Mouse (Mus musculus): ENCODE measurements at regions not wholly inside any gene's neighbourhood (a gene's known extent, or its start where the extent isn't known, plus 50 kb on each side); places are given as distances from the start of the nearest gene placed in this dataset.

DNA sequence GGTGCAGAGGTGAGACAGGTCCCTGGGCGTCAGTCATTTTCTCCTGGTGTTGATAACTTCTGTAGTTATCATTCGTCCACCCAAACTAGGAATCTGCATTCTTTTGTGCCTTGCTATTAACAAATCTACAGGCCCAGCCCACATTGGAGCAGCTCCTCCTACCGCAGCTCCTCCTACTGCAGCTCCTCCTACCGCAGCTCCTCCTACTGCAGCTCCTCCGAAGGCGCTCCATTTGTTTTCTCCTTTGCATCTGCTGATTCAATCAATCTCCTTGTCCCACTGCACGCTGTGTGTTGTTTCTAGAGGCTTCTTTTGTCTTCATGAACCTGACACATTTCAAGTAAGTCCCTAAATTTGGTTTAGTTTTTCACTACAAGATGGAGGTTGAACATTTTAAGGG, 248.2 kb upstream of the Arglu1 start:
- no peak overlapping the region for H3K4me3 ChIP-seq (replicated peaks; ENCODE audit: low read depth, low read length)
- no peak overlapping the region for H3K9ac ChIP-seq (replicated peaks; ENCODE audit: low read length)
- DNase-seq = no peak
- H3K9me3 ChIP-seq (ENCODE audit: control insufficient read depth, low read length) = no peaks in the 10 kb centered on the region
- no peaks in the 10 kb centered on the region for H3K36me3 ChIP-seq (ENCODE audit: control insufficient read depth, insufficient read depth, low read length)
- no peaks in the 10 kb centered on the region for H3K27me3 ChIP-seq (ENCODE audit: control insufficient read depth, insufficient read depth, low read length)
- ATAC-seq (ENCODE audit: low FRiP score, low TSS enrichment) = no peak
- no peak overlapping the region for H3K4me2 ChIP-seq (ENCODE audit: low read length)
- 86% methylated on average over 7 of the region's 7 CpGs for WGBS
- no peaks in the 10 kb centered on the region for H3K4me1 ChIP-seq (ENCODE audit: control insufficient read depth, insufficient read depth, low read length)
- H3K27ac ChIP-seq (replicated peaks; ENCODE audit: low read depth, low read length) = no peak overlapping the region

- ATAC-seq (ENCODE audit: low FRiP score, low TSS enrichment) (no peak), DNase-seq (no peak)
- 0 out of 2 replicates have a peak, but pooled peaks cover 5% of the 10 kb centered on the region for H3K4me1 ChIP-seq (ENCODE audit: control insufficient read depth, insufficient read depth, low read length)
- no peak overlapping the region for H3K4me3 ChIP-seq (replicated peaks; ENCODE audit: low read depth, low read length)
- no peak overlapping the region for H3K27ac ChIP-seq (replicated peaks; ENCODE audit: low read depth, low read length)
- no peak overlapping the region for H3K9ac ChIP-seq (replicated peaks; ENCODE audit: low read length)
- H3K27me3 ChIP-seq (ENCODE audit: control insufficient read depth, insufficient read depth, low read length) = no peaks in the 10 kb centered on the region
- H3K4me2 ChIP-seq (ENCODE audit: low read length) = no peak overlapping the region
- no peaks in the 10 kb centered on the region for H3K36me3 ChIP-seq (ENCODE audit: control insufficient read depth, insufficient read depth, low read length)
- WGBS = 69% methylated on average over 3 of the region's 3 CpGs
- no peaks in the 10 kb centered on the region for H3K9me3 ChIP-seq (ENCODE audit: control insufficient read depth, low read length)
Measured at GRCm38 (mm10) chr8:8932466-8932865, 242.1 kb upstream of the Arglu1 start.

DNA sequence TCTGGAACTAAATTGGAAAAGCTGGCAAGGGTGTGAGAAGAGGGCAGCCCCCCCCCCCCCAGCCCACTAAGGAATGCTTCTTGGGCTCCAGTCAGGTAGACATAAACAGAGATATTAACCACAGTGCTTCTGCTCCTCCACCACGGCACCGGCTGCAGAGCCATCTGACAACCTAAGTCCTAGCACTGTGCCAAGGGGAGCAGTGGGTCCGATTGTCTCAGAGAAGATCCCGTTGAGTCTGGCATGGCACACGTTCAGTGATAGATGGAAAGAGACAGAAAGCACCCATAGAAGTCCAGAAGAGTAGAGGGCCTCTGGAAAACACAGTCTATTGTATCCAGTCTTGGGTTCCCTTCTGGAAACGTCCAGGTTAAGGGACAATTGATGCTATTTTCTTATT, 241.4 kb upstream of the Arglu1 start:
- no peak overlapping the region for H3K4me2 ChIP-seq (ENCODE audit: low read length)
- DNase-seq = no peak
- H3K36me3 ChIP-seq (ENCODE audit: control insufficient read depth, insufficient read depth, low read length) = no peaks in the 10 kb centered on the region
- no peak overlapping the region for H3K27ac ChIP-seq (replicated peaks; ENCODE audit: low read depth, low read length)
- H3K4me3 ChIP-seq (replicated peaks; ENCODE audit: low read depth, low read length) = no peak overlapping the region
- H3K4me1 ChIP-seq (ENCODE audit: control insufficient read depth, insufficient read depth, low read length) = 0 out of 2 replicates have a peak, but pooled peaks cover 5% of the 10 kb centered on the region
- H3K9ac ChIP-seq (replicated peaks; ENCODE audit: low read length) = no peak overlapping the region
- no peaks in the 10 kb centered on the region for H3K9me3 ChIP-seq (ENCODE audit: control insufficient read depth, low read length)
- no peaks in the 10 kb centered on the region for H3K27me3 ChIP-seq (ENCODE audit: control insufficient read depth, insufficient read depth, low read length)
- WGBS = 80% methylated on average over 6 of the region's 6 CpGs
- ATAC-seq (ENCODE audit: low FRiP score, low TSS enrichment) = no peak

DNA sequence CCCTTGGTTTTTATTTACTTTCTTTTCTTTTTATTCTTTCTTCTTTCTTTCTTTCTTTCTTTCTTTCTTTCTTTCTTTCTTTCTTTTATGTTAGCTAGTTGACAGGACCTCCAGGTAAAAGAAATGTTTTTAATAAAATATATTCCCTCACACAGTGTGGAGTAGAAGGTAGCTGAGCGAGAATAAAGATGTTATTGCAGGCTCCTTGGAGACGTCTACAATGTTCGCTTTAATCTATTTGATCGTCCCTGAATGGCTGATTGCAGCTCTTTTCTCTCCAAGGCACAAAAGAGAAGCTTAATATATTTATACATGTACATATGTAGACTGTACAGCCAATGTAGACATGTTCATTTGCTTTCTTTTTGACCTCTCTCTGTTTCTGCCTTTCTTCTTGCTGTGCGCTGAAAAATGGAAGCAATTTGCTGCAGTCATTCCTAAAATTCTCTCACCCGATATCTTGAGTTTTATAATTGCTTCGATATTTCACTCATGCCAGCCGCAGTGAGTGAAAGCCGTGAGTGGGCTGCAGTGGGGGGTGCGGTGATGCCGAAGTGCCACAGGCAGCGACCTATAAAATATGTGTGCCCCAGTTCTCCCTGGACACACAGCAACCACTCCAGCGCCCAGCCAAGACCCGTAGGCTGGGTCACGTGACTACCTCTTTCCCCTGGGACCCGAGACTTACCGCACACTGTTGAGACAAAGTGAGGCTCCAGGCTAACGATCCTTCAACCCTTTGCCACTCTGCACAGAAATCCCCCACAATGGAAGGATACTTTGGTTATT, 237.9 kb upstream of the Arglu1 start:
- no peak overlapping the region for H3K27ac ChIP-seq (replicated peaks; ENCODE audit: low read depth, low read length)
- ATAC-seq (ENCODE audit: low FRiP score, low TSS enrichment) (0 out of 2 replicates have a peak, but pooled peaks have one; percentile 27), DNase-seq (no peak)
- no peaks in the 10 kb centered on the region for H3K36me3 ChIP-seq (ENCODE audit: control insufficient read depth, insufficient read depth, low read length)
- no peak overlapping the region; the same call in 1 of the 2 replicates for H3K4me2 ChIP-seq (ENCODE audit: low read length)
- no peak overlapping the region for H3K4me3 ChIP-seq (replicated peaks; ENCODE audit: low read depth, low read length)
- H3K9me3 ChIP-seq (ENCODE audit: control insufficient read depth, low read length) = no peaks in the 10 kb centered on the region
- WGBS = 66% methylated on average over 18 of the region's 18 CpGs
- H3K27me3 ChIP-seq (ENCODE audit: control insufficient read depth, insufficient read depth, low read length) = no peaks in the 10 kb centered on the region
- 0 out of 2 replicates have a peak, but pooled peaks cover 5% of the 10 kb centered on the region for H3K4me1 ChIP-seq (ENCODE audit: control insufficient read depth, insufficient read depth, low read length)
- no peak overlapping the region for H3K9ac ChIP-seq (replicated peaks; ENCODE audit: low read length)

GRCm38 (mm10) chr8:8921446-8921845, 231.1 kb upstream of the Arglu1 start:
- H3K27ac ChIP-seq (replicated peaks; ENCODE audit: low read depth, low read length) = no peak overlapping the region
- no peak for ATAC-seq (ENCODE audit: low FRiP score, low TSS enrichment)
- H3K9me3 ChIP-seq (ENCODE audit: control insufficient read depth, low read length) = peaks cover under 1% of the 10 kb centered on the region; the same call in 1 of the 2 replicates
- no peaks in the 10 kb centered on the region for H3K27me3 ChIP-seq (ENCODE audit: control insufficient read depth, insufficient read depth, low read length)
- H3K4me2 ChIP-seq (ENCODE audit: low read length) = no peak overlapping the region
- H3K9ac ChIP-seq (replicated peaks; ENCODE audit: low read length) = no peak overlapping the region
- DNase-seq = no peak
- H3K36me3 ChIP-seq (ENCODE audit: control insufficient read depth, insufficient read depth, low read length) = no peaks in the 10 kb centered on the region
- 7% methylated on average over 2 of the region's 2 CpGs for WGBS
- peaks cover 13% of the 10 kb centered on the region for H3K4me1 ChIP-seq (ENCODE audit: control insufficient read depth, insufficient read depth, low read length)
- H3K4me3 ChIP-seq (replicated peaks; ENCODE audit: low read depth, low read length) = no peak overlapping the region

GRCm38 (mm10) chr8:8919582-8920503, 229.5 kb upstream of the Arglu1 start:
- H3K27ac ChIP-seq (replicated peaks; ENCODE audit: low read depth, low read length) = no peak overlapping the region
- H3K27me3 ChIP-seq (ENCODE audit: control insufficient read depth, insufficient read depth, low read length) = no peaks in the 10 kb centered on the region
- WGBS = 5% methylated on average over 11 of the region's 11 CpGs
- DNase-seq (peak; percentile 59), ATAC-seq (ENCODE audit: low FRiP score, low TSS enrichment) (no peak)
- peaks cover 12% of the 10 kb centered on the region for H3K9me3 ChIP-seq (ENCODE audit: control insufficient read depth, low read length)
- H3K36me3 ChIP-seq (ENCODE audit: control insufficient read depth, insufficient read depth, low read length) = no peaks in the 10 kb centered on the region
- H3K4me2 ChIP-seq (ENCODE audit: low read length) = peak overlapping the region; percentile 3
- H3K4me3 ChIP-seq (replicated peaks; ENCODE audit: low read depth, low read length) = no peak overlapping the region
- H3K4me1 ChIP-seq (ENCODE audit: control insufficient read depth, insufficient read depth, low read length) = peaks cover 13% of the 10 kb centered on the region
- H3K9ac ChIP-seq (replicated peaks; ENCODE audit: low read length) = no peak overlapping the region

GRCm38 (mm10) chr8:8919040-8919439, 228.7 kb upstream of the Arglu1 start:
- Histone ChIP-seq H3K27me3 (ENCODE audit: control insufficient read depth, insufficient read depth, low read length) (no peaks in the 10 kb centered on the region), H3K9me3 (ENCODE audit: control insufficient read depth, low read length) (peaks cover 18% of the 10 kb centered on the region), H3K4me2 (ENCODE audit: low read length) (no peak overlapping the region), H3K9ac (replicated peaks; ENCODE audit: low read length) (no peak overlapping the region), H3K4me3 (replicated peaks; ENCODE audit: low read depth, low read length) (no peak overlapping the region), H3K36me3 (ENCODE audit: control insufficient read depth, insufficient read depth, low read length) (no peaks in the 10 kb centered on the region), H3K4me1 (ENCODE audit: control insufficient read depth, insufficient read depth, low read length) (peaks cover 13% of the 10 kb centered on the region), H3K27ac (replicated peaks; ENCODE audit: low read depth, low read length) (no peak overlapping the region)
- ATAC-seq (ENCODE audit: low FRiP score, low TSS enrichment) (no peak), DNase-seq (no peak)
- 29% methylated on average over 9 of the region's 9 CpGs for WGBS

DNA sequence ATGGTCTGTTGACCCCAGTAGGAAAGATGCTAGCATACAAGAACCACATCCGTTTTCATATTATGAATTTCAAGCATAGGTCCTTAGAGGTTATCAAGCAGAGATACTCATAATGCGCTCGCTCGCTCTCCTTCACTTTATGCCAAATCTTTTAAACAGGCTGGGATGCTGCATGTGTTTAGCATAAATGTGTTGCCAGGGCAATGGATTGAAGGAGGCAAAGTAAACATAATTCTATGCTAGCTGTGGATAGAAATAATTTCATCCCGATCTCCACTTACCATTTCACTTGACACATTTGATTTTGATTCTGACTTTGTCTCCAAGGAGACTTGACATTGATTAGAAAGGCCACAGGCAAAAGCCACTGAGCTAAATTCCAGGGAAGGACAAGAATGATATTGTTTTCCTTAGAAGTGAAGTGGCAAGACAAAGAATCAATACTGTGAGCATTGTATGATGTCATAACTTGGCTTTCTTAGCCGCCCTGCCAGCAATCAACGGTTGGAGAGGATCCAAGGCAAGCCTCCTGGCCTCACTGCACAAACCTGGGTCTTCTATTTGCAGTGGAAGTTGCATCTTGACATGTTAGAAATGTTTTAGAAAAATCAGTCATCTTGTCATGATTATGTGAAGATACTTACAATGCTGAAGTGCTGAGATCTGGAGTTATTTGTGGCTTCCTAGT, 217.3 kb upstream of the Arglu1 start:
- Histone ChIP-seq H3K4me1 (ENCODE audit: control insufficient read depth, insufficient read depth, low read length) (peaks cover 7% of the 10 kb centered on the region; the same call in 1 of the 2 replicates), H3K9ac (replicated peaks; ENCODE audit: low read length) (no peak overlapping the region), H3K27ac (replicated peaks; ENCODE audit: low read depth, low read length) (no peak overlapping the region), H3K4me3 (replicated peaks; ENCODE audit: low read depth, low read length) (no peak overlapping the region), H3K9me3 (ENCODE audit: control insufficient read depth, low read length) (no peaks in the 10 kb centered on the region), H3K4me2 (ENCODE audit: low read length) (no peak overlapping the region), H3K27me3 (ENCODE audit: control insufficient read depth, insufficient read depth, low read length) (no peaks in the 10 kb centered on the region), H3K36me3 (ENCODE audit: control insufficient read depth, insufficient read depth, low read length) (no peaks in the 10 kb centered on the region)
- ATAC-seq (ENCODE audit: low FRiP score, low TSS enrichment) (no peak), DNase-seq (peak; percentile 50)
- WGBS = 32% methylated on average over 7 of the region's 7 CpGs
